In genomic region chr4:124759305-124759811, GRCm38 (mm10) we compare ENCODE assay signal across 11 mouse cellular contexts. TPM values are rescaled to one million over a fixed set of nuclear protein-coding genes. Genes with fewer than 3 reads are reported as not detected.
DNase-seq lines count a peak whose midpoint lies in the region; TF ChIP-seq lines count a peak whose summit lies in the region.
"Had no signal": no experiment of that assay in that cellular context is flagged by ENCODE, and none has a peak within 500 bp of the region (broad histone marks: within the 10 kb centered on the region; RNA-seq: fewer than 3 reads in every experiment).

No protein-coding gene starts in this region.

- no peak overlapping the region for H3K4me3 ChIP-seq in gastrocnemius, adult 2 months
- H3K4me3 ChIP-seq: midbrain, embryonic 13.5 days had no signal

- intact Hi-C loops in gastrocnemius, adult 2 months (cut with DNase I): no loop called here
- intact Hi-C loops in gastrocnemius, postnatal 14 days (cut with DNase I; ENCODE audit: low total_unique reads): no loop called here
- intact Hi-C loops in left cerebral cortex, postnatal 10 days (cut with DNase I): no loop called here

- peak overlapping the region; percentile 77 for H3K27ac ChIP-seq in gastrocnemius, adult 2 months
- H3K27ac ChIP-seq: midbrain, embryonic 13.5 days had no signal

- peak; percentile 65 for DNase-seq in gastrocnemius, adult 2 months
- no peak for DNase-seq in gastrocnemius, postnatal 14 days
- DNase-seq in adrenal gland, adult 8-10 months: peak; percentile 46
- DNase-seq in kidney, postnatal 10 days: peak; percentile 67
- peak; percentile 70 for DNase-seq in lung, postnatal 36 days
- no peak for DNase-seq in adipocyte (ENCODE audit: low spot score)
- DNase-seq in gastrocnemius, postnatal 25 days: no peak
- DNase-seq in left cerebral cortex, postnatal 10 days (ENCODE audit: extremely low spot score in 1 of 2, low spot score in 2 of 2): no peak
- DNase-seq: B cell, adult 2 months; right cerebral cortex, postnatal 14 days had no signal

- no peak for TF ChIP-seq CTCF in gastrocnemius, adult 2 months (IDR thresholded peaks at IDR 0.05)

RNA-seq across cellular contexts. Expression of gene Inpp5b, which starts 17.7 kb away (rescaled TPM):
- total RNA-seq in gastrocnemius, adult 2 months (2021): 10 to 100 TPM in 1 of 2 experiments, 1 to 10 TPM in 1; 8.9 to 10.6 TPM
- 1 to 10 TPM; 8.7 to 9.4 TPM for total RNA-seq in gastrocnemius, postnatal 14 days (2021)
- total RNA-seq in adrenal gland, adult 8-10 months (2022): 10 to 100 TPM; 24.9 to 36.2 (median 29.7) TPM
- total RNA-seq in gastrocnemius, postnatal 25 days (2021): 10 to 100 TPM in 1 of 2 experiments, 1 to 10 TPM in 1; 8.8 to 10.3 TPM
- 10 to 100 TPM; 34.8 to 38.5 TPM for total RNA-seq in left cerebral cortex, postnatal 10 days (2021)

RNA-seq across cellular contexts. Expression of gene Mtf1, which starts 42.5 kb away (rescaled TPM):
- 10 to 100 TPM; 11.9 to 15.7 TPM for total RNA-seq in gastrocnemius, adult 2 months (2021)
- total RNA-seq in gastrocnemius, postnatal 14 days (2021): 10 to 100 TPM in 1 of 2 experiments, 1 to 10 TPM in 1; 8.0 to 10.7 TPM
- total RNA-seq in adrenal gland, adult 8-10 months (2022): 10 to 100 TPM; 24.8 to 33.8 (median 28.5) TPM
- 10 to 100 TPM; 11.4 to 13.1 TPM for total RNA-seq in gastrocnemius, postnatal 25 days (2021)
- 10 to 100 TPM; 22.8 to 24.4 TPM for total RNA-seq in left cerebral cortex, postnatal 10 days (2021)

RNA-seq across cellular contexts. Expression of gene Sf3a3, which starts 44.8 kb away (rescaled TPM):
- 10 to 100 TPM; 11.1 to 14.3 TPM for total RNA-seq in gastrocnemius, adult 2 months (2021)
- 10 to 100 TPM; 14.7 to 17.4 TPM for total RNA-seq in gastrocnemius, postnatal 14 days (2021)
- 10 to 100 TPM; 33.5 to 42.5 (median 37.2) TPM for total RNA-seq in adrenal gland, adult 8-10 months (2022)
- total RNA-seq in gastrocnemius, postnatal 25 days (2021): 10 to 100 TPM; 10.8 to 11.3 TPM
- total RNA-seq in left cerebral cortex, postnatal 10 days (2021): 10 to 100 TPM; 36.3 to 36.6 TPM

RNA-seq across cellular contexts. Expression of gene Fhl3, which starts 58.9 kb away (rescaled TPM):
- total RNA-seq in gastrocnemius, adult 2 months (2021): 100 to 1,000 TPM; 151 to 515 TPM
- total RNA-seq in gastrocnemius, postnatal 14 days (2021): 100 to 1,000 TPM in 1 of 2 experiments, 10 to 100 TPM in 1; 77.5 to 112 TPM
- 10 to 100 TPM in 2 of 4 experiments, 1 to 10 TPM in 2; 5.5 to 12.8 (median 8.9) TPM for total RNA-seq in adrenal gland, adult 8-10 months (2022)
- total RNA-seq in gastrocnemius, postnatal 25 days (2021): 100 to 1,000 TPM; 200 to 220 TPM
- 1 to 10 TPM; 3.8 to 4.5 TPM for total RNA-seq in left cerebral cortex, postnatal 10 days (2021)

Comparison
In these comparisons a context has a peak if more than half of its experiments do, and no peak if none do; other contexts are left out.
1. DNase-seq: peak in gastrocnemius, adult 2 months (single experiment), adrenal gland, adult 8-10 months (single experiment), kidney, postnatal 10 days (single experiment) and lung, postnatal 36 days (single experiment); none in gastrocnemius, postnatal 14 days (single experiment), adipocyte (single experiment), gastrocnemius, postnatal 25 days (single experiment) and left cerebral cortex, postnatal 10 days (0 of 2).